Mouse (Mus musculus) mouse trophoblast stem cell (cell line): ENCODE measurements at regions not wholly inside any gene's neighbourhood (a gene's known extent, or its start where the extent isn't known, plus 50 kb on each side); places are given as distances from the start of the nearest gene placed in this dataset.

Experiments used
- in situ Hi-C, 2 experiments: fragments of 300-500 bp; cut with MseI, MboI; formaldehyde crosslinking; loops; 2 replicates in 1 of 2; 3 replicates in 1 of 2; pipeline ENCODE4 v1.15.1; 2025

DNA sequence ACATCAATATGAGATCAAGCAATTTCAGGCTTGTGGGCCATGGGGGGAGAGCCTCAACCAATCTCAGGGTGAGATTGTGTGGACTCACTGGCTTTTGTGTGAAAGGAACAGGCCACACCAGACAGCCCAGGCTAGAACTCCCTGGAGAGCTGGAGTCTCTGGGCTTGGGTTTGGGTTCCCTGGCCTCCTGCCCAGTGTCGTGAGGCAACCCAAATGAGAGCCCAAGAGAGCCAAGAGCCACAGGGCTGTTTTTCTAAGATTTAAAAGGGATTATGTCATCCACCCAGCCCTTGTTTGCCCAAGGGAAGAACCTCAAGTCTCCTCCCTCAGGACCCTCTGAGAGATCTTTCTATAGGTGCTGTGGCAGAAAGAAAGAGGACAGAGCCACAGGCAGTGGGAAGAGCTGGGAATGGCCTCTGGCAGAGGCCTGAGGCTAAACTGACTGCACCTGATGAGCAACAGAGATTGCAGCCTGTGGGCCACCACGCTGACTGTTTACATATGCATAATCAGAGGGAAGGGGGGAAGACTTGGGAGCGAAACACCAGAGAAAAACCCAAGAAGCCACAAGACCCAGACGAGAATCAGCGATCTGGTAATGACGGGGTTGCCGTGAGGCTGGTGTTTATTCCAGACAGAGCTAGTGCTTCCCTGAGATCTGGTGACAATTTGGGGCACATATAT lies 92.1 kb downstream of the Bcl2l11 start:
- in situ Hi-C loops = no loop called here

DNA sequence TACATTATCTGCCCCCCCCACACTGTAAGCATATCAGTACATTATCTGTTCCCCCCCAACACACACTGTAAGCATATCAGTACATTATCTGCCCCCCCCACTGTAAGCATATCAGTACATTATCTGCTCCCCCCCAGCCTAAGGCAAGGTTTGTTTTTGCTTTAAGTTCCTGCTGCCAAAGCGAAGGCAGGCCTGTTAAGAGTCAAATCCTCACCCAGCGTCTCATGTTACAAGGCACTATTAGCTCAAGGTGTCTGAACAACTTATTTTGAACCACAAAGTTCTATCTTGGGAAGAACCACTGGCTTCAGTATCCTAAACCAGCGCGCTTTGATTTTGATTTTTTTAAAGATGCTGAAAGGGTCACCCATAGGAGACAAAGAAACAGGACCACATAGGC lies 93.1 kb downstream of the Bcl2l11 start:
- in situ Hi-C loops = no loop called here

DNA sequence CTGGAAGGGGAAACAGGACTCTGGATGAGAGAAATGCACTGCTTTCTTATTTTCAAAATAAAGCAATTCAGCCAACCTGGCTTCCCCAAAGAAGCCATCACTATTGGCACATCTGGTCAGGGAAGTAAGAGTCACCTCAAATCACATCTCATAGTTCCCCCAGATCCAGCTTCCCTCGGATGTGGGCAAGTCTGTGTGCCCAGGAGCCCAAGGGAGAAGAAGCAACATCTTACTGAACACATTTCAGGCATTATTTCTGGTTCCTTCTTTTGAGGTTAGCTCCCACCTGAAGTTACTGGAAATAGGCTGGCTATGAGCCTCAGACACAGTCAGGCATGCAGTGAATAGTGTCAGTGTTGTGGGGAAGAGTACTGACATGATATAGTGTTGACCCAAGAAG lies 95.2 kb downstream of the Bcl2l11 start:
- in situ Hi-C loops = no loop called here

DNA sequence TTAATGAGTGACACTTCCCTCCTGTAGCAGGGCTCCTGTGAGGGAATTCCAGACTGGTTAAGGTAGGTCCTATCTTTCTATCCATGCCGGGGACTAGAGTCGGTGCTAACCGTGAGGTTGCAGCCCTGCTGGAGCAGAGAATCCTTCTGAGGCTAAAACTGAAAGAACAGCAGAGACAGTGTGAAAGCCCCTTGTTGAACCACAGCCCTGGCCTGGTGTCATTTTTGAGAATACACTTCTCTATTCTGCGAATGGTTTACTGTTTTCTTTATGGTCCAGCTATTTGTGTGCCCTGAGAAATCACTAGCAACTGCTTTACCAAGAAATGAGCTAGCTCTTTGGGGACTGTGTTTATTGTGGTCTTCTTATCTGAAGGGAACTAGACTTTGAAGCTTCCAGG lies 95.8 kb downstream of the Bcl2l11 start:
- in situ Hi-C loops = no loop called here

DNA sequence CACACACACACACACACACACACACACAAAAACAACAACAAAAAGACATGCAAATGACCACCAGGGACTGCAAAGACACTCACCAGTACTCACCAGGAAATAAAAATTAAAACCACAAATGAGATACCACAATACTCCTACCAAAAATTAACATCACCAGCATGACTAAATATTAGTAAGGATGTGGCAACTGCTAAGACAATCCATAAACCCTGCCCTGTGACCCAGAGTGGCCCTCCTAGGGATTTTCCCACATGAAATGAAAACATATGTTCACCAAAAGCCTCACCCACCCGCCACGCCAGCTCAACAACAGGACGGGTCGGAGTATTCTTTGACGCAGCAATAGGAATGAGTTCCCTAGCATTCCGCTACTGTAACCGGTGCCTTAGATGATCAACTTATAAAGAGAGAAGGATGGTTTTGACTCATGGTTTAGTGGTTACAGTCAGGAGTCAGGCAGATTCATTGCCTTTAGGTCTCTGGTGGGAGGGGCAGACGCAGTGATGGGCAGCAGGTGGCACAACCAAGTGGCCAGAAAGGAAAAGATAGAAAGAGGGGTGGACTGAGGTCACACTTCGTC lies 100.7 kb downstream of the Bcl2l11 start:
- in situ Hi-C loops = no loop called here

DNA sequence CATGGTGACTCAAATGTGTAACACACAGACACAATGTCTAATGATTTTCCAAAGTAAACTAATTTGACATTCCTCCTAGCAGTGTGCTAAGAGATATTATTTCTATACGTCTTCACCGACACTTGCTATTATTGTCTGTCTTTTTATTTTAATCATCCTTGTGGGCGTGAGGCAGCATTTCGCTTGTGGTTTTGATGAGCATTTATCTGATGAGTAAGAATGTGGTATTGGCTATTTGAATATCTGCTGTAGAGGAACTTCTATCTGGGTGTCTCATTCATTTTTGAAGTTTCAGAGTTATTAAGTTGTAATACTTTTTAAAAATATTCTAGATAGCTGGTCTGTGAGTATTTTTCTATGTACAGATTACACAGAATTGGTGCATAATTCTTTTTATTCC lies 103.9 kb downstream of the Bcl2l11 start:
- in situ Hi-C loops = no loop called here

DNA sequence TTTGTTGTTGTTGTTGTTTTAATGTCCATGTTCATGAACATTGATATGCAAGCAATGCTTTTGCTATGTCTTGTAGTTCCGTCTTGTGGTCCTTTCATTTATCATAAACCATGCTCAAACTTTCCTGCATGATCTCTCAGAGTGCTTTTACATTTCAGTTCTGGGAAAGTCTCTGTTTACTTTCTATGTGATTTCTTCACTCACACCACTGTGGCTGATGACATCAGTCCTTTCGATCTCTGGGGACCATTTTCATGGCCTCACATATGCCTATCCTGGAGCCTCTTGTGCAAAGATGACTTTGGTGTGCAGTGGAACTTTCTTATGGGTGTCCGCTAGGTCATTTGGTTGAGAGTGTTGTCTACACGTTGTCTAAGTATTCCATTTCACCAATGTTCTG lies 105.1 kb downstream of the Bcl2l11 start:
- in situ Hi-C loops = no loop called here

DNA sequence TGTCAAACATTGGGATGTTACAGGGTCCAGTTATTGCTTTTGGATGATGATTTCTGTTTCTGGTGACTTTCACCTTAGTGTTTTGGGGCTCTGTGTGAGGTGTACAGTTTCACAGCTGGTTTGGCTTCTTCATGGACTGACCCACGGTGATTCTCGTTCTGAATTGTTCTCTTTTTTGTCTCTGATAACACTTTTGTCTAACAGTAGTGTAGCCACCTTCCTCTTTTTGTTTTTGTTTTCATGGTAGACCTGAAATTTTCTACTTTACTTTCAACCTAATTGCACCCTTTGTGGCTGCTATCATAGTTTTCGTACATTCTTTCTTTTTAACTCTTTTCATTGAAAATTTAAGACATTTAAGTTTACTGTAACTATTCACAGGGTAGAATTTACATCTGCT lies 105.5 kb downstream of the Bcl2l11 start:
- in situ Hi-C loops = no loop called here

DNA sequence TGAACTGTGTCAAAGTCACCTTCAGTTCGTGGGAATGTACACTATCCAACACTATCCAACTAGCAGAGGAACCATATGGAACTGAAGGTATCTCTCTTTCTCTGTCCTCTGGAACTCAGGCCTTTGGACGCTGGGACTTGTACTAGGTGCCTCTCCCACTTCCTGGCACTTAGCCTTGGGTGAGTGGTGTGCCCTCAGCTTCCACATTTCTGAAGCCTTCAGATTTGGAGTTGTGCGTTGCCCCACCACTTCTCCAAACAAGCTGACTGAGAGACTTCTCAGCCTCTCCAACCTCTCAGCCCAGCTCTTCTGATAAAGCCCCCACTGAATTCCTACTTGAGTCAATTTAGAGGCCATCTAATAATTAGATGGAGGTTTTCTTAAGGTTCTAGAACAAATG lies 106.2 kb downstream of the Bcl2l11 start:
- in situ Hi-C loops = no loop called here

DNA sequence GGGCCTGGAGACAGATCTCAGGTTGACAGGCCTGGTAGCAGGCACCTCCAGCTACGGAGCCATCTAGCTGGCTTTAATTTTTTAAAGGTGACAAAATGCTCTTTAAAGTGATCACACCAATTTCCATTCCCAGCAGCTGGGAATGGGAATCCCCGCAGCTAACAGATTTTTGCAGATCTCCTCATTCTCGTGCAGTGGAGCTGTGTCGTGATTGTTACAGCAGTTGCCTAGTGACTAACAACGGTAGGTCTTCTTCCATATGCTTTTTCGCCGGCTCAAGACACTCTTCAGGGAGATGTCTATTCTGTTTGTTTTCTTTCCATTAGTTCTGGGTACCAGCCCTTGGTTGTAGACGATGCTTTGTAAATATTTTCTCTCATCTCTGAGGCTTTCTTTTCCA lies 109.3 kb downstream of the Bcl2l11 start:
- in situ Hi-C loops = no loop called here

DNA sequence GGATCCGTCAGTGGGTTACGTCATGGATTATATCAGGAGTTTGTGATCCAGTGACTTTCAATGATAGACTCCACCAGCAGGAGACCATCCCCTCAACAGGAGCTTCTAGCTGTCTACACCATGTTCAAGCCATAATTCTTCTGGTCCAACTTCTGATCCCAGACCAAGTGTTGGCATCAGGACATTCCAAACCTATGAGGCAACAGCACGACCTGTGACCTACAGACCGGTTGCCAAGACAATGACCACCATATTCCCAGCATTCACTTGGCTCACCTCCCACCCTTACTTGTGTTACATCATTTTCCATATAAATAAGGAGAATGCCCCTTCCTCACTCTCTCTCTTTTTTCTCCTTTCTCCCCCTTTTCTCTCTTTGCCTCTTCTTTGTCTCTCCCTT lies 113.6 kb downstream of the Bcl2l11 start:
- in situ Hi-C loops = no loop called here

DNA sequence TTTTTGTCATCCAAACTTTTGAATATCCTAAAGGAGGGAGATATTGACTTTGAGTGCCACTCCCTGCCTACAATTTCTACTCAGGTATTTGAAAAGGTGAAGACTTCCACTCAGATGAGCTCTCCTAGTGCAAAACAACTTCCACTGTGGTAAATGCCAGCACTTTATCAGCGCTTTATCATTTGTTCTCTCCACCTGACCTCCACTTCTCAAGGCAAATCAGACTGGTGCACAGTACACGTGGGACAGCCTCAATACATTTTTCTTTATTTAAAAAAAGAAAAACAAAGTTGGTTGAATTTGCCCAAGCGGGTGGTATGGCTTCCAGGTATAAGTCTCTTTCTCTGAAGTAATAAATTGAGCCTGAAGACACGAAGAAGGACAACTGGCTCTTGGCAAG lies 114.2 kb downstream of the Bcl2l11 start:
- in situ Hi-C loops = no loop called here

DNA sequence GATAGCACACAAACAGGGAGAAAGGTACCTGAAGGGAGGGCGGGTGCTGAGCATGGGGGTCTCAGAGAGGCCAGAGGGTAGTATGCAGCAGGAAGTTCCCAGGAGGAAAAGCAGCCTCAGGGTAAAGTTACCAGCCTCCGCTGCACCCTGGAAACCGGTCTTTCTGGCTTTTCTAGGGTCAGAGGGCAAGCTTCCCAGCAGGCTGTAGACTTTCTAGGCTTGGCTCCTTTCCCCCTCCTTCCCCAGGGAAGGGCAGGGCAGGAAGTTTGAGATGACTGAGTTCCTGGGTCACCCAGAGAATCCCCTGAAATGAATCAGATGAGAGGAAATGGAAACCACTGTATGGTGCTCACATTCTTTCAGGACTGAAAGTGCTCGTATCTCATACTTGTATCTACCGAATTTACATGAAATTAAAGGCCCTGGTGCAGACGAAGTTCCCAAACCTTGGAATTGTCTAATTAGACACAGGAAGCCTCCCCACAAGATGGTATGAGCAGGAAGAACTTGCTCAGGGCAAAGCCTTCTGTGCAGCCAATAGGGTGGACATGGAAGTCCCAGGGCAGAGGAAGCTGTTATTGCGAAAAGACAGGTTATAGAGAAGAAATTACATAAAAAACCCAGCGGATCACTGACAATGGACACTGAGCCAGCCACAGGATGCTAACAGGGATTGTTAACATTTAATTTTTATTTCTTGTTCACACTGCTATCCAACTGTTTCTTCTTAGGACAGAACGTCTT lies 114.9 kb downstream of the Bcl2l11 start:
- in situ Hi-C loops = no loop called here

DNA sequence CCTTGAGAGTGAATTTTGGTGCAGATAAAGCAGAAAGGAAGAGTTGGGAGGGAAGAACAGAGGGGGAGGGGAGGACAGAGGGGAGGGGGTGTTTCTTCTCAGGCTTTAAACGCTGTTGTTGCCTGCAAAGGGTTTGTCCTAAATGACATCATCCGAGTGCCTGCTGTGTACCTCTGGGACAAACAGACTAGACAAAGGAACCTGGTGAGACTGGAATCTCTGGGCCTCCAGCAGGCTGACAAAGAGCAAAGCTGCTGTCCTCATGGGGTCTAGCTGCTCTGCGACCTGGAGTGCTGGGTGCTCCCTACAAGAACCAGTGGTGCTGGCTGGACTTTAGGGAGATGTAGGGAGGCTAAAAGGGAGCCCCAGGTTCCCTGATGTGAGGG lies 115.4 kb downstream of the Bcl2l11 start:
- in situ Hi-C loops = no loop called here

DNA sequence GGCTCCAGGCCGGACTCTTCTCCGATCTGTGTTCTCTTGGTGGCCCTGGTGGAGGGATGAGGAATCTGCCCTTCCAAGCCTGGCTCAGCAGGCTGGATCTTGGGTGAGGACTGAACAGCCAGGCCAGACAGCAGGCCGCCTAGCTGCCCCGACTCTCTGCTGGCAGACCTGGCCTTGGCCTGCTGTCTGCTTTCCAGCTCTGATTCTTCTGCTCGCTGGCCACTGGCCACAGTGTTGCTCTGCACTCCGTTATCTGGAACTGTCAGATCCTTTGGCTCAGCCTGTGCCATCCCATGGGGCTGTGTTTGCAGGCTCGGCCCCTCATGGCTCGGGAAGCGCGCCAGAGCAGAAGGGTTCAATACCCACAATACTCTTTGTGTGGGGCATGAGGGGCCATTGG lies 119.7 kb downstream of the Bcl2l11 start:
- in situ Hi-C loops = no loop called here

DNA sequence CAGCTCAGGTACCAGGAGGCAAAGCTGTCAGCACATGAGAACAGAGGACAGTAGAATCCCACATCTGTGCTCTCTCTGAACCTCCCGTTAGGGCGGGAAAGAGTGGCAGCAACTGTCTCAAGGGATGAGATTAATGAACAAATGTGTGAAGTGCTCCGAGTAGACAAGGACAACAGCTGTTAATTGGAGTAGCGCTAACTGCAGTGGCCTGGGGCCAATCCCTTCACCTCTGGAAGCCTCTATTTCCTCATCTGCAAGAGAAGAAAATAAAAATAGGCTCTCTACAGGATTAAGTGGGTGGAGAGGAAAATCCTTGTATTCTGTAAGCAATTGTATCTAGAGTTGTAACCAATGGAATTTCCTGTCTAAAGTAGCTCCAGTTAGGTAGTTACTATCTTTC lies 122.1 kb downstream of the Bcl2l11 start:
- in situ Hi-C loops = no loop called here

DNA sequence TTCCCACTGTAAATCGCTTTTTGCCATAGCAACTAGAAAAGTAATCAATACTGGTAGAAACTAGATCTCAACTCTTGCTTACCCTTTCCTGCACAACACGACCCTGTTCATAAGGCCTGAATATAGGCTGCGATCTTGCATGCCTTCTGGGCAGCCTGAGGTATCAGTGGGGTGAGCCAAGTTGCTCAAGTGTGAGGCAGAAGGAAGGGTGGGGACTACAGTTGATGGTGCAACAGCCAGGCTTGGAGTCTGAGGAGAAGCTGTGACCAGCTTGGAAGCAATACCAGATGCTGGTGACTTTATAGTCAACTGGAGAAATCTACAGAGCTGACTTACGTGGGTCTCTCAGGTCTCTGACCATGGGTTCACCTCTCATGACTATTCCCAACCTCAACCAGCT lies 123.3 kb downstream of the Bcl2l11 start:
- in situ Hi-C loops = no loop called here

DNA sequence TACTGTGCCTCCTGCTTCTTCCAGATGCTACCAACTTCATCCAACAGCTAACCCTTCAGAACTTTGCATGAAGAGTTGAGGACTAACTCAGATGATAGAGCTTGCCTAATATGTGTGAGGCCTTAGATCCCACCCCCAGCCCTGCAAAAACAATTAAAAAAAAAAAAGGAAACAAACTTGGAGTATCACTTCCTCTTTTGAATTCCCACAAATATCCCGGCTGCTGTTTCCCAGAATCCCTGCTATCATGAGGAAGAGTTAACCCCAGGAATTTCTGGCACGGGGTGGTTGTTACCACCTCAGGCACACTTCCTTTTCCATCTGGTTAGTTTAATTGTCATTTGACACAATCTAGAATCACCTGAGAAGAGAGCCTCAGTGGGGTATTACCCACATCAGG lies 123.8 kb downstream of the Bcl2l11 start:
- in situ Hi-C loops = no loop called here

DNA sequence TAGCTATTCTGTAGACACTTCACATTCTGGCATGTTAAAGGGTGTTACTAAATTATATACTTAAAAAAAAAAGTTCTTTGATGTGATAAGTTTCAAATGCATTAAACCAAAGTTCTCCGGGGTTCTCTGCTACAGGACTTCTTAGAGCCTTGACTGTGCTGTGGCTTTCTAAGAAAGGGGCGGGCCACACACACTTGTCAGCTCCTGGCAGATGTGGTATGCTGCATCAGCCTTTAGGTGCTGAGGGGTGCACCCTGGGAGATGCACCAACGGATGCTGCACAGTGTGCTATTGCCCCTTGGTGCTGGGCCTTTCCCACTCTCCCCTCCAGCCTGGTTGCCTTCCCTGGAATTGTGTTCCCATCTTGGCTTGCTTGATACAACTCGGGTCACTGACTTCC lies 125.0 kb downstream of the Bcl2l11 start:
- in situ Hi-C loops = no loop called here

DNA sequence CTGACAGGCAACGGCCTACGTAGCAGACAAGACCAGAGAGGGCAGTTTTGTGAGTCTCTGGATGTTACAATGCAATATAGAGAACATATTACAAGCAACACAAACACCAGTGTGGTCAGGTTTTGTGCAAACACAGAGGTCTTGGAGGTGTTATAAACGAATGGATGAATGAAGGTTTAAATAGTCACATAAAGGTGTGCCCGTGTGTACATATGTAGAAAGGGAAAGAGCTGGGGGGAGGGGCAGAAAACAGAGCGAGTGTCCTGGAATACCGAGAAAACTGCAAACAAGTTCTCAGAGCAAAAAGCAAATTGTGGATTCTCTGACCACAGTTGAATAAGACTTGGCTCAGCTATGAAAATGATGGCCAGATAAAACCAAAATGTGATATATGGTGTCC lies 130.8 kb downstream of the Bcl2l11 start:
- in situ Hi-C loops = no loop called here

DNA sequence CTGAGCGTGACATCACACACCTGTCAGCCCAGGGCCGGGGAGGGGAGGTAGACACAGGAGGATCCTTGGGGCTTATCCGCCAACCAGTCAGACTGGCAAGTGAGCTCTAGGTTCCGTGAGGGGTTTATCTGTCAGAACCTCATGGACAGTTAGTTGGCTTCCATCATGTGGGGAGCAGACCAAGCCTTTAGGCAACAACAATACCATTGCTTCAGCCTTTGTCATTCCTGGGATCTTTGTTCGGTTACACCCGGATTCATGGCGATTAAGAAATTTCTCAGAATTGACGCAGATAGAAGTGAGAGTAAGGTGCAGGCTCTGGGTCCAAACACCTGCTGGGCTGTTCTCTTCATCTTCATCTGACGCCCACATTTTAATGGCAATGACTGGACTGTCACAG lies 131.4 kb downstream of the Bcl2l11 start:
- in situ Hi-C loops = no loop called here

DNA sequence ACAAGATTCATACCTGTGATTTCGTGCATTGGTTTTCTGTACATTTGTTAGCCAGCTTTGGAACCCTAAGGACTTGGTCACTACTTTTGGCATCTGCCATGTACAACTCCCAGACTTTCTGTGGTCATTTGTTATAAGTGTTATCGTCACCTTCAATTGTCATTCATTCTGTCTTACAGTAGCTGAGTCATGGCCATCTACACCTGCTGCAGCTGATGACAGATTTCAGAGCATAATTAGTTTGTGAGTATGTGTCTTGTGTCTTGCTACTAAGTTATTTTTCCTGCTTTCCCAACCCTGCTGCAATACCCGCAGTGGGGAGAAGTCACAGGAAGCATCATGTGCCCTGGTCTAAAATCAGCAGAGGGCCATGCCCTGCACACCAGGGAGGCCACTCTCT lies 138.0 kb downstream of the Bcl2l11 start:
- in situ Hi-C loops = no loop called here
